Mouse (Mus musculus) liver, embryonic 14.5 days (tissue): Measurements from ENCODE around the gene Snx12. TPM values are rescaled to one million over a fixed set of nuclear protein-coding genes. Genes with fewer than 3 reads are reported as not detected.

ENCODE experiments used
- ATAC-seq: fragments of 200-750 bp; cut with Nextera tagmentation; 2 replicates; pipeline ENCODE4 v1.8.0; 2017; ENCODE audit warnings: moderate number of reproducible peaks, mild to moderate bottlenecking, moderate library complexity; ENCODE audit not compliant: insufficient read depth
- DNase-seq, 3 experiments: peaks; one replicate each; pipeline ENCODE4 v3.0.0-alpha.2; 2012 to 2013; ENCODE audit warnings: low read depth in 3 of 3, low spot score in 3 of 3
- H3K27ac ChIP-seq: fragments of 300-500 bp; sonication (generic); 2 replicates; pipeline ENCODE4 v1.5.1; 2014; ENCODE audit warnings: moderate library complexity, mild to moderate bottlenecking, control low read depth, inconsistent platforms
- H3K27me3 ChIP-seq: fragments of 300-500 bp; sonication (generic); 2 replicates; pipeline ENCODE4 v1.6.1; 2014; ENCODE audit warnings: mild to moderate bottlenecking, low read length, moderate library complexity; ENCODE audit not compliant: control insufficient read depth, insufficient read depth
- H3K36me3 ChIP-seq: fragments of 300-500 bp; sonication (generic); replicated peaks from 2 replicates; pipeline ENCODE4 v1.6.1; 2014; ENCODE audit warnings: low read depth; ENCODE audit not compliant: control insufficient read depth, insufficient read depth
- H3K4me1 ChIP-seq, 2 experiments: fragments of 200-500 bp in 1 of 2; fragments of 300-500 bp in 1 of 2; sonication (generic) in 1 of 2; replicated peaks; 2 replicates each; pipeline ENCODE4 v1.6.1; 2012 to 2014; ENCODE audit warnings: antibody characterized with exemption in 1 of 2, inconsistent platforms in 1 of 2, low read length in 1 of 2; ENCODE audit not compliant: control insufficient read depth in 2 of 2, insufficient read depth in 2 of 2
- H3K4me2 ChIP-seq: fragments of 300-500 bp; sonication (generic); 2 replicates; pipeline ENCODE4 v1.6.1; 2014; ENCODE audit warnings: low read depth, mild to moderate bottlenecking, control low read depth, moderate library complexity
- H3K4me3 ChIP-seq, 2 experiments: fragments of 200-500 bp in 1 of 2; fragments of 300-500 bp in 1 of 2; sonication (generic) in 1 of 2; 2 replicates each; pipeline ENCODE4 v1.5.1; 2012 to 2014; ENCODE audit warnings: low read depth in 2 of 2, low read length in 2 of 2, mild to moderate bottlenecking in 2 of 2, control low read depth in 1 of 2, inconsistent platforms in 1 of 2, moderate library complexity in 1 of 2; ENCODE audit not compliant: insufficient read depth in 1 of 2
- H3K9ac ChIP-seq: fragments of 300-500 bp; sonication (generic); replicated peaks from 2 replicates; pipeline ENCODE4 v1.6.1; 2014; ENCODE audit warnings: mild to moderate bottlenecking, control low read depth, moderate library complexity
- H3K9me3 ChIP-seq: fragments of 300-500 bp; sonication (generic); 2 replicates; pipeline ENCODE4 v1.6.1; 2016; ENCODE audit warnings: low read length, mixed read lengths; ENCODE audit not compliant: control insufficient read depth
- CTCF ChIP-seq: IDR thresholded peaks from 2 replicates; pipeline ENCODE4 v1.5.1; 2016; ENCODE audit warnings: antibody characterized with exemption, low read depth, control low read depth
- EP300 ChIP-seq: IDR thresholded peaks from 2 replicates; pipeline ENCODE4 v1.6.1; 2016; ENCODE audit warnings: antibody characterized with exemption, low read depth
- WGBS: fragments of 180-500 bp; shearing (Covaris S2); extraction: QIAGEN DNeasy Blood & Tissue Kit; methylation state at CpG from one replicate; pipeline ENCODE4 v1.1.7; 2014; ENCODE audit not compliant: insufficient replicate concordance; 5-methylcytosine and 5-hydroxymethylcytosine counted together
- polyA plus RNA-seq, 2 experiments: library from polyadenylated mRNA; depleted of rRNA in 1 of 2; stranded (reverse) in 1 of 2; unstranded in 1 of 2; fragments of >200 nt; fragmentation: Nextera tagmentation in 1 of 2; extraction: Ambion mirVana in 1 of 2; gene quantifications; 2 replicates each; pipeline versions ENCODE4 v1.2.1 to v1.2.3; 2012 to 2014

Gene Snx12
- polyA plus RNA-seq, 2 experiments, result 11.3 to 15.9 TPM

GRCm38 (mm10) chrX:101084192-101084591, 138.2 kb downstream of the Snx12 start:
- WGBS, result 62% methylated on average over 2 of the region's 2 CpGs
- H3K4me2 ChIP-seq, result no peak overlapping the region

GRCm38 (mm10) chrX:101065245-101065644, 157.1 kb downstream of the Snx12 start:
- Histone ChIP-seq H3K4me3 (no peak overlapping the region), H3K4me2 (no peak overlapping the region), H3K36me3 (no peaks in the 10 kb centered on the region), H3K9ac (no peak overlapping the region), H3K9me3 (no peaks in the 10 kb centered on the region), H3K4me1 (no peaks in the 10 kb centered on the region), H3K27me3 (no peaks in the 10 kb centered on the region), H3K27ac (no peak overlapping the region)
- no peak for ATAC-seq
- DNase-seq, result no peak
- WGBS, result 45% methylated on average over 1 of the region's 1 CpGs
- TF ChIP-seq CTCF (no peak), EP300 (no peak)

More at GRCm38 (mm10) chrX:101084192-101084591, 138.2 kb downstream of the Snx12 start:
- TF ChIP-seq CTCF (no peak), EP300 (no peak)
- ATAC-seq (no peak), DNase-seq (no peak)
- no peaks in the 10 kb centered on the region; the same call in 1 of the 2 replicates for H3K27me3 ChIP-seq
- no peaks in the 10 kb centered on the region for H3K4me1 ChIP-seq
- H3K9ac ChIP-seq, result no peak overlapping the region
- H3K36me3 ChIP-seq, result no peaks in the 10 kb centered on the region
- H3K27ac ChIP-seq, result no peak overlapping the region
- H3K9me3 ChIP-seq, result no peaks in the 10 kb centered on the region
- no peak overlapping the region for H3K4me3 ChIP-seq

- no peak overlapping the region for H3K4me2 ChIP-seq
- ATAC-seq, result no peak
- no peaks in the 10 kb centered on the region for H3K27me3 ChIP-seq
- no peak overlapping the region for H3K4me3 ChIP-seq
- 48% methylated on average over 2 of the region's 2 CpGs for WGBS
- H3K4me1 ChIP-seq, result no peaks in the 10 kb centered on the region
- H3K9me3 ChIP-seq, result no peaks in the 10 kb centered on the region
- no peak overlapping the region for H3K27ac ChIP-seq
- TF ChIP-seq EP300 (no peak), CTCF (no peak)
- no peak overlapping the region for H3K9ac ChIP-seq
- no peaks in the 10 kb centered on the region for H3K36me3 ChIP-seq
- no peak for DNase-seq
Observed at GRCm38 (mm10) chrX:101063503-101063902, 158.9 kb downstream of the Snx12 start.

- DNase-seq (no peak), ATAC-seq (no peak)
- Histone ChIP-seq H3K27me3 (no peaks in the 10 kb centered on the region), H3K4me3 (no peak within 1 kb of the TSS), H3K27ac (no peak within 1 kb of the TSS), H3K9ac (no peak within 1 kb of the TSS), H3K9me3 (no peaks in the 10 kb centered on the region), H3K4me1 (no peaks in the 10 kb centered on the region), H3K4me2 (no peak within 1 kb of the TSS), H3K36me3 (no peaks in the 10 kb centered on the region)
- TF ChIP-seq EP300, result no peak
- no peak for TF ChIP-seq CTCF
- WGBS, result 78% methylated on average over 31 of the region's 31 CpGs
Observed at GRCm38 (mm10) chrX:101059541-101059940, 162.8 kb downstream of the Snx12 start, which contains the start of gene Tex11. Gene Tex11 (minus strand): TSS chrX:101059667.

Other genes with a start within 250 kb of the Snx12 start
- gene Tex11, start 162.9 kb downstream of the Snx12 start, polyA plus RNA-seq (2012; rRNA removed), result 0.04 TPM in 1 of 2 replicates, not detected in the other
- gene Tex11, start 162.9 kb downstream of the Snx12 start, polyA plus RNA-seq (2014; fragmentation: Nextera tagmentation; extraction: Ambion mirVana), result 0.05 and 0.18 TPM in 2 replicates
- 0.54 and 0.96 TPM in 2 replicates for gene Slc7a3, start 136.5 kb downstream of the Snx12 start, polyA plus RNA-seq (2012; rRNA removed)
- 0.11 and 0.23 TPM in 2 replicates for gene Slc7a3, start 136.5 kb downstream of the Snx12 start, polyA plus RNA-seq (2014; fragmentation: Nextera tagmentation; extraction: Ambion mirVana)
- 10.3 and 11.8 TPM in 2 replicates for gene Foxo4, start 32.0 kb upstream of the Snx12 start, polyA plus RNA-seq (2012; rRNA removed)
- 1.4 and 1.8 TPM in 2 replicates for gene Foxo4, start 32.0 kb upstream of the Snx12 start, polyA plus RNA-seq (2014; fragmentation: Nextera tagmentation; extraction: Ambion mirVana)
- gene Gm614, start 41.4 kb upstream of the Snx12 start, polyA plus RNA-seq (2012; rRNA removed), result 0.06 TPM in 1 of 2 replicates, not detected in the other
- not detected in 2 replicates for gene Gm614, start 41.4 kb upstream of the Snx12 start, polyA plus RNA-seq (2014; fragmentation: Nextera tagmentation; extraction: Ambion mirVana)
- gene Il2rg, start 45.7 kb upstream of the Snx12 start, polyA plus RNA-seq (2012; rRNA removed), result 5.5 and 6.4 TPM in 2 replicates
- gene Il2rg, start 45.7 kb upstream of the Snx12 start, polyA plus RNA-seq (2014; fragmentation: Nextera tagmentation; extraction: Ambion mirVana), result 7.8 and 8.3 TPM in 2 replicates
- gene Gm20489, start 46.5 kb upstream of the Snx12 start, polyA plus RNA-seq (2012; rRNA removed), result not detected in 2 replicates
- not detected in 2 replicates for gene Gm20489, start 46.5 kb upstream of the Snx12 start, polyA plus RNA-seq (2014; fragmentation: Nextera tagmentation; extraction: Ambion mirVana)
- gene Med12, start 51.5 kb upstream of the Snx12 start, polyA plus RNA-seq (2012; rRNA removed), result 34.3 and 37.8 TPM in 2 replicates
- gene Med12, start 51.5 kb upstream of the Snx12 start, polyA plus RNA-seq (2014; fragmentation: Nextera tagmentation; extraction: Ambion mirVana), result 21.9 and 27.5 TPM in 2 replicates
- gene Nlgn3, start 76.6 kb upstream of the Snx12 start, polyA plus RNA-seq (2012; rRNA removed), result 0.03 and 0.06 TPM in 2 replicates
- 0.05 and 0.08 TPM in 2 replicates for gene Nlgn3, start 76.6 kb upstream of the Snx12 start, polyA plus RNA-seq (2014; fragmentation: Nextera tagmentation; extraction: Ambion mirVana)
- 42.1 and 62.5 TPM in 2 replicates for gene Gjb1, start 153.8 kb upstream of the Snx12 start, polyA plus RNA-seq (2012; rRNA removed)
- 52.5 and 56.6 TPM in 2 replicates for gene Gjb1, start 153.8 kb upstream of the Snx12 start, polyA plus RNA-seq (2014; fragmentation: Nextera tagmentation; extraction: Ambion mirVana)
- gene Zmym3, start 198.3 kb upstream of the Snx12 start, polyA plus RNA-seq (2012; rRNA removed), result 9.6 and 11.4 TPM in 2 replicates
- 4.3 and 4.4 TPM in 2 replicates for gene Zmym3, start 198.3 kb upstream of the Snx12 start, polyA plus RNA-seq (2014; fragmentation: Nextera tagmentation; extraction: Ambion mirVana)
- gene Nono, start 206.8 kb upstream of the Snx12 start, polyA plus RNA-seq (2012; rRNA removed), result 78.8 and 117 TPM in 2 replicates
- 103 and 113 TPM in 2 replicates for gene Nono, start 206.8 kb upstream of the Snx12 start, polyA plus RNA-seq (2014; fragmentation: Nextera tagmentation; extraction: Ambion mirVana)
- gene Itgb1bp2, start 226.5 kb upstream of the Snx12 start, polyA plus RNA-seq (2012; rRNA removed), result 0.58 and 0.96 TPM in 2 replicates
- 0.17 and 0.23 TPM in 2 replicates for gene Itgb1bp2, start 226.5 kb upstream of the Snx12 start, polyA plus RNA-seq (2014; fragmentation: Nextera tagmentation; extraction: Ambion mirVana)